In the genomic region with DNA sequence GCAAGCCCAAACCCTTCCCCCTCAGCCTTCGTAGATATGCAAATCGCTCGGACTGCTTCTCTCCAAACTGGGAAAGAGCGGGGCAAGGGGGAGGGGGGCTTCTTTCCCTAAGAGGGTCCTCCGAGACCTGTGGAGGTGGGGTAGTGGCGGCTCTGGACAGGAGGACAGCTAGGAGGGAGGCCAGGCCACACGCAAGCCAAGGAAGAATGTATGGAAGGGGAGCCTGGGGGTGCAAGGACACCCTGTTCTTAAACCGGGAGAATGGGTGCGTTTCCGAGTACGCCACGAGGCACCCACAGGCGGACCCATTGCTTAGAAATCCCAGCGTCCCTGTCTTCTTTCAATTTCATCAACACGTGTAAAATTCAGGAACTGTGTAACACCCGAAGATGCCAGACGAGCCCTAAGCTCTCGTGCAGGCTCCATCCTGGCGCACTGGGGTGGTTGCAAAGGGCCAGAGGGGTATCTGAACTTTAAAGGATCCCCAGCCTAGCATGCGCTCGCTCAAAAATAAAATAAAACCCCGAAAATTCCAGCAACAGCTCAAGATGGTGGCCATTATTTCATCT, we compare ENCODE assay signal across 8 mouse cellular contexts. TPM values are rescaled to one million over a fixed set of nuclear protein-coding genes. Genes with fewer than 3 reads are reported as not detected.
DNase-seq lines count a peak whose midpoint lies in the region; ATAC-seq lines count a peak whose summit lies in the region.

No protein-coding gene starts in this region.

- H3K27ac ChIP-seq in heart, embryonic 13.5 days (replicated peaks), result peak overlapping the region; percentile 97
- peak overlapping the region; percentile 96 for H3K27ac ChIP-seq in limb, embryonic 10.5 days

- H3K4me1 ChIP-seq in heart, embryonic 13.5 days, result peaks cover 52% of the 10 kb centered on the region
- peaks cover 66% of the 10 kb centered on the region for H3K4me1 ChIP-seq in limb, embryonic 10.5 days

- H3K4me3 ChIP-seq in heart, embryonic 13.5 days, result peak overlapping the region; percentile 85
- peak overlapping the region; percentile 89 for H3K4me3 ChIP-seq in limb, embryonic 10.5 days

- H3K36me3 ChIP-seq in heart, embryonic 13.5 days, result peaks cover 22% of the 10 kb centered on the region
- peaks cover 29% of the 10 kb centered on the region for H3K36me3 ChIP-seq in limb, embryonic 10.5 days

- peak; percentile 2; the same call in 1 of the 2 replicates for ATAC-seq in heart, embryonic 13.5 days (ENCODE audit: extremely low read depth, insufficient number of reproducible peaks, low FRiP score, low TSS enrichment)

- peak overlapping the region; percentile 97 for H3K4me2 ChIP-seq in heart, embryonic 13.5 days

- peak; percentile 60 for DNase-seq in adrenal gland, adult 2 months
- no peak for DNase-seq in adrenal gland, adult 8-10 months
- peak; percentile 29 for DNase-seq in adrenal gland, postnatal 14 days
- peak; percentile 90 for DNase-seq in limb, embryonic 10.5 days (ENCODE audit: low spot score)
- peak; percentile 69 for DNase-seq in neural tube, embryonic 10.5 days (ENCODE audit: extremely low spot score, low spot score)
- no peak for DNase-seq in frontal cortex, postnatal 14 days (ENCODE audit: low spot score in 2 of 2)
- no peak for DNase-seq in left cerebral cortex, adult 9 months (ENCODE audit: low spot score in 2 of 2)

- H3K9ac ChIP-seq in heart, embryonic 13.5 days, result peak overlapping the region; percentile 89

- no peaks in the 10 kb centered on the region for H3K9me3 ChIP-seq in heart, embryonic 13.5 days
- H3K9me3 ChIP-seq in limb, embryonic 10.5 days (replicated peaks), result no peaks in the 10 kb centered on the region

- WGBS in heart, embryonic 13.5 days, result under 1% methylated on average over 22 of the region's 22 CpGs
- WGBS in limb, embryonic 10.5 days, result under 1% methylated on average over 22 of the region's 22 CpGs

- H3K27me3 ChIP-seq in heart, embryonic 13.5 days (replicated peaks), result 0 out of 2 replicates have a peak, but pooled peaks cover 3% of the 10 kb centered on the region
- H3K27me3 ChIP-seq in limb, embryonic 10.5 days (ENCODE audit: low read depth, poor library complexity, severe bottlenecking), result no peaks in the 10 kb centered on the region

RNA-seq across cellular contexts. Expression of gene Ccnd1, which starts 0.4 kb away (rescaled TPM):
- 100 to 1,000 TPM; 105 to 244 TPM for total RNA-seq in adrenal gland, adult 2 months (2021)
- polyA plus RNA-seq in adrenal gland, adult 2 months (2012; rRNA removed), result 115 and 133 TPM in 2 replicates
- 100 to 1,000 TPM; 177 to 201 (median 190) TPM for total RNA-seq in adrenal gland, adult 8-10 months (2022)
- total RNA-seq in adrenal gland, postnatal 14 days (2021), result 95.5 and 104 TPM in 2 replicates
- polyA plus RNA-seq in heart, embryonic 13.5 days (2015; fragmentation: Nextera tagmentation; extraction: Ambion mirVana), result 52.6 and 67.5 TPM in 2 replicates
- polyA plus RNA-seq in limb, embryonic 10.5 days (2016; fragmentation: Nextera tagmentation; extraction: Ambion mirVana), result 152 and 160 TPM in 2 replicates

RNA-seq across cellular contexts. Expression of gene LTO1, which starts 25.2 kb away (rescaled TPM):
- 10 to 100 TPM; 20.5 to 27.0 TPM for total RNA-seq in adrenal gland, adult 2 months (2021)
- polyA plus RNA-seq in adrenal gland, adult 2 months (2012; rRNA removed), result 7.8 and 9.5 TPM in 2 replicates
- 10 to 100 TPM; 27.1 to 39.7 (median 31.2) TPM for total RNA-seq in adrenal gland, adult 8-10 months (2022)
- total RNA-seq in adrenal gland, postnatal 14 days (2021), result 24.1 and 33.2 TPM in 2 replicates
- polyA plus RNA-seq in heart, embryonic 13.5 days (2015; fragmentation: Nextera tagmentation; extraction: Ambion mirVana), result 19.7 and 21.3 TPM in 2 replicates
- polyA plus RNA-seq in limb, embryonic 10.5 days (2016; fragmentation: Nextera tagmentation; extraction: Ambion mirVana), result 23.4 and 27.2 TPM in 2 replicates

RNA-seq across cellular contexts. Expression of gene Fgf15, which starts 43.8 kb away (rescaled TPM):
- total RNA-seq in adrenal gland, adult 2 months (2021), result under 1 TPM in 1 of 2 experiments, not detected in 1; 0.14 TPM
- 0.07 TPM in 1 of 2 replicates, not detected in the other for polyA plus RNA-seq in adrenal gland, adult 2 months (2012; rRNA removed)
- total RNA-seq in adrenal gland, adult 8-10 months (2022), result under 1 TPM in 3 of 4 experiments, not detected in 1; 0.31 to 0.46 (median 0.32) TPM
- total RNA-seq in adrenal gland, postnatal 14 days (2021), result not detected in 2 replicates
- 0.11 TPM in 1 of 2 replicates, not detected in the other for polyA plus RNA-seq in heart, embryonic 13.5 days (2015; fragmentation: Nextera tagmentation; extraction: Ambion mirVana)
- 0.35 and 0.70 TPM in 2 replicates for polyA plus RNA-seq in limb, embryonic 10.5 days (2016; fragmentation: Nextera tagmentation; extraction: Ambion mirVana)

Comparison
In these comparisons a context has a peak if more than half of its experiments do, and no peak if none do; other contexts are left out.
1. DNase-seq: peak in adrenal gland, adult 2 months (single experiment), adrenal gland, postnatal 14 days (single experiment), limb, embryonic 10.5 days (single experiment) and neural tube, embryonic 10.5 days (single experiment); none in adrenal gland, adult 8-10 months (single experiment), frontal cortex, postnatal 14 days (0 of 2) and left cerebral cortex, adult 9 months (0 of 2).